Comparison of ENCODE assay signal across 13 mouse cellular contexts in genomic region chr16:13921781-13922180, GRCm38 (mm10).
"Had no signal": no experiment of that assay in that cellular context is flagged by ENCODE, and none has a peak within 500 bp of the region (broad histone marks: within the 10 kb centered on the region; RNA-seq: fewer than 3 reads in every experiment).

No protein-coding gene starts in this region.

- H3K4me1 ChIP-seq: lung, embryonic 15.5 days; megakaryocyte, embryonic 14.5 days; midbrain, embryonic 13.5 days; midbrain, embryonic 15.5 days; neural tube, embryonic 12.5 days had no signal

- H3K9ac ChIP-seq: liver, postnatal 0 days; lung, embryonic 15.5 days; midbrain, embryonic 13.5 days; midbrain, embryonic 15.5 days; neural tube, embryonic 12.5 days had no signal

- H3K27me3 ChIP-seq: lung, embryonic 15.5 days; megakaryocyte, embryonic 14.5 days; midbrain, embryonic 13.5 days; midbrain, embryonic 15.5 days; neural tube, embryonic 12.5 days had no signal

- H3K4me2 ChIP-seq: lung, embryonic 15.5 days; midbrain, embryonic 11.5 days; midbrain, embryonic 13.5 days; midbrain, embryonic 15.5 days; neural tube, embryonic 12.5 days had no signal

- DNase-seq: liver, postnatal 0 days; lung, adult 2 months; lung, postnatal 14 days; right cerebral cortex, postnatal 14 days; thymus, adult 18-20 months; thymus, postnatal 14 days had no signal

- H3K9me3 ChIP-seq: lung, embryonic 15.5 days; midbrain, embryonic 15.5 days had no signal

- H3K36me3 ChIP-seq: lung, embryonic 15.5 days; midbrain, embryonic 15.5 days; neural tube, embryonic 12.5 days had no signal

- H3K4me3 ChIP-seq: lung, embryonic 15.5 days; megakaryocyte, embryonic 14.5 days; midbrain, embryonic 13.5 days; midbrain, embryonic 15.5 days; neural tube, embryonic 12.5 days had no signal

- H3K27ac ChIP-seq: lung, embryonic 15.5 days; macrophage; midbrain, embryonic 13.5 days; midbrain, embryonic 15.5 days; neural tube, embryonic 12.5 days had no signal
